Mouse (Mus musculus): Measurements from ENCODE around the gene Cnih1.
"Not testable (repeated sequence)": the region's sequence is repeated elsewhere in the genome, so short reads cannot be mapped to it uniquely, and the experiment has no call there.

The Cnih1 gene

DNA sequence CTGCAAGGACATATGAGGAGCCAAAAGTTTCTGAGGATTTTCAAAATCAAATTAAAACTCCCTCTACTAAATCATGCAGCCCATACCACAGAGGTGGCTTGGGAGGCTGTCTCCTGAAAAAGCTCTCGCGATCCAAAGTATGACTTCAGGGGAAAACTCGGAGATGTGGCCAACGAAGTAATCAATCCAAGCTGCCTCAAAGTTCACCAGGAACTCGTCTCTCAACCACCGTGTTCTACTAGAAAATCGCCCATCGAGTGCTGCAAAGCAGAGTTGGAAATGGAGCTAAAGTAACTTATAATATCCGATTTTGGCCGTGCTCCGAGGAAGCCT lies 791 bp downstream of the Cnih1 start:
- no peak for DNase-seq

DNA sequence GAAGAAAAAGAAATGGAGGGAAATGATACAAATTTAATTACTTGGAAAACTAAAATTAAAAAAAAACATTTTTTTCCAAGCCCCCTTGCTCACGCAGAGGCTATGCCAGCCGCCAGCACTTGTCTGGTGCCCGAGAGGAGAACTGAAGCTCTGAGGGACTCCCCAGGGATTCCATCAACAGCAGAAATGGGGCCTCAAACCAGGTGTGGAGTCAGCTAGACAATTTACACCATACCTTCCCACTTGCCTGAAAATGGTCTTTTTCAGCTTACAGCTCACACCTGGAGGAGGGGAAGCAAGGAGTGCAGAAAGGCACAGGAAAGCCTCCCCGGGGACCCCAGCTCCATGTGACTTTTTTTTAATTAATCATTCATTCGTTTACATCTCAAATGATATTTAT lies 3.0 kb downstream of the Cnih1 start:
- DNase-seq = no peak

DNA sequence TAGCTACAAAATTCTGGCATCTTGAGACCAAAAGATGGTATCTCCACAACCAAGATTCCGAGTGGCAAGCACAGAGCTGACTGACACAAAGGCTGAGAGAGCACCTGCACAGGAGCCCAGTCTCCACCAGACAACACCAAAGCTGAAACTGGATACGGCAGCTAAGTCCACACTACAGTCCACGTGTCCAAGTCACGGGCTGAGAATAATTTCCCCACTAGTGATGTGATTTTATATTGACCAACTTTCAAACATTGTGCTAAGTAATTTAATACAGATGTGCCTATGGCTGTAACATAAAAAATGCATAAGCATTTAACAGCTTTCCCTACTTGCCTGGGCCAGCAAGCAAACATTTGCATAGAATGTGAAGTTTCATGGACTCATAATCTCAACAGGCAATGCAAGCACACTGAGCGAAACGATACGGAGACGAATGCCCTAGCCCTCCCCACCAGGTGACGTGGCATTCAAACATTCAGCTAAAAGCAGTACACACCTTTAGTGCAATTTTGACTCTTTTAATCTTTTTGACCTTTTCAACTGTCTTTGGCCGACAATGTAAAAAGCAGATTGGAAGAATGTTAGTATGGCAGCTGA lies 4.8 kb downstream of the Cnih1 start:
- no peak for DNase-seq

DNA sequence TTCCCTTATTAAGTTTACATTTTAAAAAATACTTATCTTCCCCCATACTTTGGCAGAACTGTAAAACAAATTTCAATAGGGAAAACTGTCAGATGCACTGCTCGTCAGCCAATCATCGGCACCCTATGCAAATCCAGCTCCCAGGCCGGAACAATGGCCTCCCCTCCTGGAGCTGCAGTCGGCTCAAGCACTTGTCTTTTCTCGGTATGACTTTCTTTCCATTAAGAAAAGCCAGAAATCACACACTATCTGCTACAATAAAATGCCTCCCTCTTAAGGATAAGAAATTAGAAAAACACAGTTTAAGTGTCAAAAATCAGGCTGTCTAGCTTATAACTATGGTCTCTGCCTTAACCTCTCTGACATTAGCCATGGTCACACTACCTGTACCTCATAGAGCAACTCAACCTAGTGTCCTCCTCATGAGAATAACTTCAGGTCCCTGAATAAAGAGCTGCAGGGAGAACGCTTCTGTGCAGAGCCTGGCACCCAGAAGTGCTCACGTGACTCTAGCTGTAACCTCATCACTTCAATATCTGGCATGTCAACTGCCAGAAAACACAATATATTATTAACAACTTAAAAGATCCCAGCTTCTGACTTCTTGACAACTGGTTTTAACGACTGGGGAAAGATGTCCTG lies 5.9 kb downstream of the Cnih1 start:
- DNase-seq = no peak

DNA sequence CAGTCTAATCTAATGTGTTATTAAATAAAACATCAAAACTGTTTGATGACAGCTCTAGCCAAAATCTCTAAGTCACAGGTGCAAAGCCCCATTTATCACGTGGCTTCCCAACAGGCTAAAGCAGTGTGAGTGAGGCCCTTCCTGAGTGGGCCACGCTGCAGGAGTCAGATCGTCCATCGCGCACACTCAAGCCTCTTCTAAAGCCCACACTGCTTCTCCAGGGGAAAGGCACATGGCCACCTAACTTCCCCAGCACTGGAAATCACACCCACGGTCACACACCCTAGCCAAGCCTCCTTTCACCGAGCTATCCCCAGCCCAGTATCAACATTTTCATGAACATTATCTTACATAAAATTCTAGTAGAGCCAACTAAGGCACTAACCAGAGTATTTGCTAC lies 7.1 kb downstream of the Cnih1 start:
- DNase-seq = no peak

DNA sequence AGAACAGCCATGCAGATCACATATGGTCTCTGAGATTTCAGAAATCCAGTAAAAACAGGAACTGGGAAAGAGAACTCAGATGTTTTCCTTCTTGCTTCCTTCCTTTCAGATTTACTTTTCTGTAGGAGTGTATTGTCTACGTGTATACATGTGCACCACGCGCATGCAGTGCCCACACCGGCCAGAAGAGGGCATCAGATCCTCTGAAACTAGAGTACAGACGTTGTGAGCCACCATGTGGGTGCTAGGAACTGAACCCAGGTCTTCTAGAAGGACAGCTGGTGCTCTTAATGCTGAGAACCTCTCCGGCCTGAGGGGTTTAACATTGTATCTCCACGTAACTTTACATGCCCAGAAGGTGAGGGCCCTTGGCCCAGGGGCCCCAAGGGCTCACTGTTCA lies 9.0 kb downstream of the Cnih1 start:
- DNase-seq = no peak

DNA sequence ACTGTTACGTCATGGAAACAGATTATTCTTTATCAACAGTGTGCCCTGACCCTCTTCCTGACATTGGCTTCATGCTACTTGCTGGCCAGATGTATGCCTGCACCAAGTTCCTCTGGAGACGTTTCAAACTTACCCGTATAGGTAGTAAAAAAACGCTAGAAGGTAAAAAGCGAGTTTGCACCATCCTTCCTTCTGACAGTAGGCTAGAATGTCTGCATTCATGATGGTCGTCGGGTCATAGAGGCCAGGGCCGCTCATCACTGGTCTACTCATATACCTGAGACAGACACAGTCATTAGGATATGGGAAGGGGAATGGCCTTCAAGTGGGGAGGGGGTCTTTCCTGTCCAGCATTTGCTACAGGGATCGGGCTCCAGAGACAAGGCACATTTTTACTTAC lies 9.5 kb downstream of the Cnih1 start:
- no peak for DNase-seq

DNA sequence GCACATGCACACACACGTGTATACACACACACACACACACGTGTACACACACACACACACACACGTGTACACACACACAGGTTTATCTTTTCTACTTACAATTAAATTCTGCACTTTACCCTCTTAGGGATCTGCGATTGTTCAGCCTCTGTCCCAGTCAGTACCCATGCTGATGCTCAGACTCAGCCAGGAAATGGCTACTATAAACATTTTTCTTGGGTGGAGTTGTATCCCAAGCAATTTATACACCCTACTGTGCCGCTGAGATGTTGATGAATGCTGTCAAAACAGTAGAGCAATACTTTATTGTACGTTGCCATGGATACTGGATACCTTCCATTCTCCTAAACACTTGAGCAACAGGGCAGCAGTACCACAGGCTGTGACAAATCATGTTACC lies 18.2 kb downstream of the Cnih1 start:
- no peak for DNase-seq

DNA sequence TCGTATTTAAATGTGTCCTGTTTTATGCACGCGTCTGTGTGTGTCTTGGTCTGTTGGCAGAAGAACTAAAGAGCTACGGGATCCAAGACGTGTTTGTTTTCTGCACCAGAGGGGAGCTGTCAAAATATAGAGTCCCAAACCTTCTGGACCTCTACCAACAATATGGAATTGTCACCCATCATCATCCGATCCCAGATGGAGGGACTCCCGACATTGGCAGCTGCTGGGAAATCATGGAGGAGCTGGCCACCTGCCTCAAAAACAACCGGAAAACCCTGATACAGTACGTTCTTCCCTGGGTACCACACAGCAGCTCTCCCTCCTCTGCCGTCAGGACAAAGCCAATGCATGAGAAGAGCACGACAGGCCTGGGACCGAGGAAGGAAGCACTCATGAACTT lies 21.1 kb downstream of the Cnih1 start:
- no peak for DNase-seq

DNA sequence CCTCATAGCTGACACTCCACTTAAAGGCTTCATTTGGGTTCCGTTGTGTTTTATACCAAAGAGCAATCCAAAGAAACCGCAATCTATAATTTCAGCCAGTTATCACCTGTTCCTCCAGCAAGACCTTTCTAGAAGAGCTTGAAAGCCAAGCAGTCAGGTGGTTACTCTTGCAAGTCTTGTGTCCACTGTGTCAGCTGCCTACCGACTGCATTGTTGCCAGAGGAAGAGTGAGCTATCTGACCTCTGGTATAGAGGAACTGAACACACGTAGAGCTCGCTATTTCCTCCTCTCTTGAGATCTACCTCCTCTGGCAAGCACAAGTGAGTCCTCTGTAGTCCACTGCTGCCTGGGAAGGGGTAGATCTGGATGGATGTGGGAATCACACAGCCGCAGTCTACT lies 27.0 kb downstream of the Cnih1 start:
- DNase-seq = no peak

DNA sequence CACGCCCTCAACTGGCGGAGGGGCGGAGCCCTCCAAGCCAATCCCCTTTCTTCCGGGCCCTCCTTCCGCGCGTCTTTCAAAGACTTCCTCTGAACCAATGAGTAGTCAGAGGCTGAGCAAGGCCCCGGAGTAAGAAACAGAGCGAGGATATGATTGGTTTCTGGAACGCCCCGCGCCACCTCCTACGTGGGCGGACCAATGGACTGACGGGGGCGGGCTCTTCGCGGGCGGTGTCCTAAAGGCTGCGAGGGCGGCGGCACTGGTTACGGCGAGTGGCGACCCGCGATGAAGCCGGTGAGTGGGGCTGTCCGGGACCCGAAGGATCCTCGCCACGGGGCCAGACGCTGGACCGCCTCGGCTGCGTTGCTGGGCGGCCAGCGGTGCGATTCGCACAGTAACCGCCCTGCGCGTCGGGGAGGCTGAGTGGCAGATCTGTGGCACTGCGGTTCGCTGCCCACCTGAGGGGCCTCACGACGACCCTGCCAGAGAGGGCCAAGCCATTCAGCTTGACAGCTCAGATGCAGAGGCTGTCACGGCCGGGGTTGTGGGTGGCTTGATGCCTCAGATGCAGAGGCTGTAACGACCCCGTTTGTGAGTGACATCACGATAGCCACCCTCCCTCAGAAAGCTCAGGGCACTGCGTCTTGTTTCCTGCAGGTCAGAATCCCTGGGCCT lies 27.7 kb downstream of the Cnih1 start, which contains the start of gene Cdkn3:
Cdkn3 (plus strand) TSS at position 187 of the 675 bp plus-strand sequence.
- DNase-seq = peak; percentile 95 to 96

DNA sequence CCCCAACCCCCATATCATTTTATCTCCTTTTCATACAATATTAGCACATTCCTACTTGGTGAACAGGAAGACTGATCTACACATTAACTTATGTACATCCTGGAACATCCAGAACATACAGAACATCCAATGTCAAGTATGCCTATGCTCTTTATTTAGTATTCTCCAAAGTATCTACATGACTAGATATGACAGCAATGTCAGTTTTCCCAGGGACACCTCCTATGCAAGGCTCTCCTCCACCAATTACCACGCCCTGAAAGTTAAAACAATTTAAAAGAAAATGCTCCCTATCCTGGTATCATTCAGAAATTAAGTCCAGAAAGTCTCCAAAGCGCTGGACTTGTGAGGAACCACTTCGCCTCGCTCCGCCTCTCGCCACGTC lies 28.2 kb downstream of the Cnih1 start:
- DNase-seq = no peak

DNA sequence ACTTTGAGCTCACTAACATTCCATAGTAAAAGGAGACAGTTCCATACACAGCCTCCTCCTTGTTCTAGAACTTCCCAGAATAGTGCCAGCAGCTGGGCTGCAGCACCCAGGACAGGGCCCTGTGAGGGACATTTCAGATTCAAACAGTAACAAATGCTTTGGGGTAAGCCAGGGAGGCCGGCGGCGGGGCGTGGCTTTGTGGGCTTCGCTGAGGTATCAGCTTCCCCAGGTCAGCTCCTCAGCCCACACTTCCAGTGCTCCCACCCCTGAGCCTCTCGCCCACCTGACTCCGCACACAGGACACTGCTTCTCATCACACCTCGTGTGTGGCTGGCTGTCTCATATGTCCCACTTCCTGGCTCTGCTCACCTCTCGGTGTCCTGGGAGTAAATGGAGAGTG lies 30.5 kb downstream of the Cnih1 start:
- DNase-seq = no peak

DNA sequence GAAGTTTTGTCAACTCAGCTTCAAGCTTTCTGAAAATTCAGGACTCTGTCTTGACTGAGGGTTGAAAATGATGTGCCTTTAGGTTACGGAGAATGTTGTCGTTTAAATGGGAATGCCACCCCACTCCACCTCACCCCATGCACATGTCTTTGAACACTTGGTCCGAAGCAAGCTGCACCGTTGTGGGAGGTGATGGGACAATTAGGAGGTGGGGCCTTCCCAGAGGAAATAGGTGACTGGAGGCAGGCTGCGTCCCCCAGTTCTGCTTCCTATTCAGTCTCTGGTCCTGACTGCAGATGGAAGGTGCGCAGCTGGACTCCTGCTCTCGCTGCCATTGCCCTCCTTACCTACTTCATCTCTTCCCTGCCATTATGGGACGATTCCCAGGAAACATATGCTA lies 32.4 kb downstream of the Cnih1 start:
- no peak for DNase-seq

DNA sequence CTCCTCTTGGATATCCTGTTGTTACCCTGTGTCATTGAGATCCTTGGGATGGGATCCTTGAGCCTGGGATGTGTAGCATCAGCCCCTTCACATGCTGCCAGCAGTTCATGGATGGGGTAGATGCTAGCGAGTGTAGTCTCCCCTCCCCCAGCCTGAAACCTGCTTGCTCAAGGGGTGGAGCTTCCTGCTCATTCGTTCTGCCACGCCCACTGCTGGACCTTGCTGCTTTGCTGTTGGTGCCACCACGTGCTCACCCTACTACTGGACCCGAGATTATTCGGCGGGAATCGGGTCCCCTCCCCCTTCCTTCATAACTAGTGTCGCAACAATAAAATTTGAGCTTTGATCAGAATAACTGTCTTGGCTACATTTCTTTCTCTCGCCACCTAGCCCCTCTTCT lies 33.8 kb downstream of the Cnih1 start:
- DNase-seq = peak; percentile 11 to 27

DNA sequence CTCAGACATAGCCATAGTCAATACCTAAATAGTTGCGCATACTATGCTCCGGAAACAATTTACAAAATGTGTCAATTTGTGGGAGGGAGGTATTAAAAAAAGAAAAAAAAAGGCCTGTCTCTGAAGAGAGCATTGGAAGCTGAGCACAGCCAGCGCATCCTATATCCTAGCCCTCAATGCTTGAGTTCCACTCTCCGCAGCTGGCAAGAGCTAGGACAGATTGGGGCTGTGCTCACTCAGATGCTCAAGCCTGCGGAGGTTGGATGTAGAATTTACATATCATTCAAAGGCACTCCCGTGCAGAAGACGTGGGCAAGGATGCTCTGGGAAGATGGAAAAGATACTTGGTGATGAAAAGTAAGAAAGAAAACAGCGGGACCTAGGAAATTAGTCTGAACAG lies 42.8 kb downstream of the Cnih1 start:
- DNase-seq = no peak

DNA sequence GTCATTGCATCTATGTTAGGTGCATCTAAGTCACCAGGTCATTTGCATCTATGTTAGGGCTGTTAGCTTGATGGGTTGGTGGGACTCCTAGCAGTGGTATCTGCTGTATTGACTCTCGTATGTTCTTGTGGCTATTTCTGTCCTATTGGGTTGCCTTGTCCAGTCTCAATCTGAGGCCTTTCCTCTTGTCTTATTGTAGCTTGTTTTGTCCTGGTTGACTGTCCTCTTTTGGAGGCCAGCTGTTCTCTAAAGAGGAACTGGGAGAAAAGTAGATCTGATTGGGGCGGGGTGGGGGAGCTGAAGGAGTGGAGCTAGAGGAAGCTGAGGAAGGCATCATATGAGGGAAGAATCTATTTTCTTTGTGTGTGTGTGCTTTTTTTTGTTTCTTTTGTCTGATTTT lies 45.5 kb downstream of the Cnih1 start:
- no peak for DNase-seq

DNA sequence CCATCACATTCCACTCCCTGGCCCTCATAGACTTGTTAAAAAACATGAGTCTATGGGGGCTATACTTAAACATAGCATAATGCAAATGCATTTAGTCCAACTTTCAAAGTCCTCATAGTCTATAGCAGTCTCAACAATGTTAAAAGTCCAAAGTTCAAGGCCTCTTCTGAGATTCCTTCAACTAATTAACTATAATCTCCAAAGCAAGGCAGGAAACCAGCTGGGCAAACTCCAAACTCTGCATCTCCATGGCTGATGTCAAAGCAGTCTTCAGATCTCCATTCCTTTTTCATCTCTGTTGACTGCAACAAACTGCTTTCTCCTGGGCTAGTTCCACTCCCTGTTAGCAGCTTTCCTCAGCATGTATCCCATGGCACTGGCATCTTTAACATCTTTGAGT lies 50.9 kb downstream of the Cnih1 start:
- not testable (repeated sequence) for DNase-seq

DNA sequence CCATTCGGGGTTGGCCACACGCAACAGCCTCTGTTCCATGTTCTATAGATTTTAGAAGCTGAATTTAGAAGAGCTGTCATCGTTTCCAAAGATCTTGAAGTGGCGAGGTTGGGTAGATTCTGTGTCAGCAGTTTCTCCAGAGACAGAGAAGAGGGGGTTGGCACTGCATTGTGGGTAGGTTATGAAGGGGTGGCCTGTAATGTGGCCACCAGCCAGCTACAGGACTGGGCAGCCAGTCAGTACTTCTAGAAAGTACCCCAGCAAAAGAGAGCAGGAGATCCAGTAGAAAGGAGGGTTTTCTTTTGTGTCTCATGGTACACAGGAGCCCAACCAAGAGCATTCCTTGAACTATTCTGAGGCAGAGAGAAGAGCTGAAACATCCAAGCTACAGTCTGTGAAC lies 51.8 kb downstream of the Cnih1 start:
- DNase-seq = no peak

DNA sequence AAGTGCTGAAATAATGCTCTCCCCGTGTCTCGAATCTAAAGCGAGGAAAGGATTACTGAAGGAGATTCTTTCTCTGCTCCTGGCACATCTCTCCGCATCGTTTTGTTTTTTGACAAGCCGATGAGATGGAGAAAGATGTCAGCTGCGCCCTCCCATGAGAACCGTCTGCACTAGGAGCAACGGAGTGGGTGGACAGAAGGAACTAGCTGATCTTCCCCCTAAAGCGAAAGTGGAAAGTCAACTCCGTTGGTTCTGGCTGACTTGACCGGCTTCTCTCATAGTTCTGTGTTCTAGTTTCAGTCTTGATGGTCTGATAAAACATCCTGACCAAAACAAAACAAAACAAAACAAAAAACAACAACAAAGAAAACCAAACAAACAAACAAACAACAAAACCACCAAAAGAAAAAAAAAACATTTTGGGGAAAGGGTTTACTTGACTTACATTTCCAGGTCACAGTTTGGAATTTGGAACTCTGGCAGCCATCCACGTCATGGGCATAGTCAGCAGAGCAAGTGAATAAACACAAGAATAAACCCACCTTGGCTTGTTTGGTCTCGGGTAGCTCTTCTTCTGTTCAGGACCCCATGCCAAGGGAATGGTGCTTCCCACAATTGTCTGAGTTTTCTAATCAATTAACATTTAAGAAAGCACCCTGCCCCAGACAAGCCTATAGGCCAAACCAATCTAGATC lies 53.3 kb downstream of the Cnih1 start:
- peak; percentile 29 to 73 for DNase-seq

DNA sequence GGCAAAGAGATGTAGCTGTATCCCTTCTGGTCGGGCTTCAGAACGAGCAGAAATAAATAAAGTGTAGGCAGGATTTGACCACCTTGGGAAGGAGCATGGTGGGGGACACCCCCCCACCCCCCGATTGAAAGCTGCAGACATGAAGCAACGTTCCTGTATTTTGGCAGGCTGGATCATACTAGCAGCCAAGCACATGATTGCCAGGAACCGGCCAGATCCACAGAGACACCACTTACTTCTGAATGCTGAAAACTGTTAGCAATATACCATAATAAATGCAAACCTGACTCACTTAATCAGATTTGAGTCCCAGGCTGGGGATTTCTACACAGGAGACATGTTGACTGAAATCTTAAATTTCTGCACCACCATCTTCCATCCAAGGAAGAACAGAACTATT lies 53.9 kb downstream of the Cnih1 start:
- DNase-seq = no peak

DNA sequence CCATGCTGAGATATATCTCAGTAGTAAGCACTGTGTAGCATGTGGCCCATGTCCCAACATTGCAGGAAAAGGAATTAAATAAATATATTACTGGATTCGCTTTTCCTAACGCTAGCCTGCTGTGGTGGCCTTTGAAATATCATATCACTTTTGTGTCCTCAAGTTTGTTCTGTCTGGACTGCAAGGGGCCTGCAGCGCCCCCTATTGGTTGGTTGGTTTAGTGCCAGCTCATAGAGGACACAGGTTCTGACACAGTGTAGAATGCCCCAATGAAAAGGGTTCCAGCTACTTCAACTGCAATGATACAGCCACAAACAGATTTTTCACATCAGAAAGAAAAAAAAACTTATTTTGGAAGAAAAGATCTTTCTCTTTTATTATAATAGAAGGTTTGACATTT lies 62.5 kb downstream of the Cnih1 start:
- DNase-seq = peak in 1 of 2 experiments; percentile 61
